Mouse (Mus musculus) stomach, embryonic 15.5 days (tissue): ENCODE results near the gene Zfp563. TPM values are rescaled to one million over a fixed set of nuclear protein-coding genes. Genes with fewer than 3 reads are reported as not detected.

Source experiments
- polyA plus RNA-seq: library from polyadenylated mRNA; unstranded; fragments of >200 nt; fragmentation: Nextera tagmentation; extraction: Ambion mirVana; gene quantifications from 2 replicates; pipeline ENCODE4 v1.2.1, GENCODE M21; 2015

Gene Zfp563
- polyA plus RNA-seq, 1 experiment from 2014 or later = 7.8 TPM

Other genes with a start within 250 kb of the Zfp563 start
- 4.3 and 6.1 TPM in 2 replicates for gene Zfp870, start 197.7 kb upstream of the Zfp563 start, polyA plus RNA-seq
- 0.58 and 0.62 TPM in 2 replicates for gene Cyp4f14, start 172.0 kb upstream of the Zfp563 start, polyA plus RNA-seq
- 17.6 and 18.4 TPM in 2 replicates for gene Cyp4f13, start 141.9 kb upstream of the Zfp563 start, polyA plus RNA-seq
- 10.9 and 12.1 TPM in 2 replicates for gene Zfp472, start 123.5 kb upstream of the Zfp563 start, polyA plus RNA-seq
- 10.9 and 11.3 TPM in 2 replicates for gene Zfp952, start 96.2 kb upstream of the Zfp563 start, polyA plus RNA-seq
- 10.3 and 10.8 TPM in 2 replicates for gene Zfp763, start 55.9 kb upstream of the Zfp563 start, polyA plus RNA-seq
- not detected in 2 replicates for gene 4921501E09Rik, start 21.3 kb upstream of the Zfp563 start, polyA plus RNA-seq
- gene Morc2b, start 50.4 kb downstream of the Zfp563 start, polyA plus RNA-seq = 0.04 TPM in 1 of 2 replicates, not detected in the other
- gene Olfr55, start 79.1 kb downstream of the Zfp563 start, polyA plus RNA-seq = not detected in 2 replicates
- gene Olfr239, start 102.0 kb downstream of the Zfp563 start, polyA plus RNA-seq = not detected in 2 replicates
- not detected in 2 replicates for gene Olfr1564, start 132.4 kb downstream of the Zfp563 start, polyA plus RNA-seq
- gene Zfp955a, start 165.8 kb downstream of the Zfp563 start, polyA plus RNA-seq = 13.8 and 15.0 TPM in 2 replicates
- gene Olfr63, start 175.4 kb downstream of the Zfp563 start, polyA plus RNA-seq = 0.03 TPM in 2 replicates
- 10.9 and 11.5 TPM in 2 replicates for gene Zfp955b, start 200.2 kb downstream of the Zfp563 start, polyA plus RNA-seq